1 mouse cellular context compared by ENCODE assay signal in the genomic region with DNA sequence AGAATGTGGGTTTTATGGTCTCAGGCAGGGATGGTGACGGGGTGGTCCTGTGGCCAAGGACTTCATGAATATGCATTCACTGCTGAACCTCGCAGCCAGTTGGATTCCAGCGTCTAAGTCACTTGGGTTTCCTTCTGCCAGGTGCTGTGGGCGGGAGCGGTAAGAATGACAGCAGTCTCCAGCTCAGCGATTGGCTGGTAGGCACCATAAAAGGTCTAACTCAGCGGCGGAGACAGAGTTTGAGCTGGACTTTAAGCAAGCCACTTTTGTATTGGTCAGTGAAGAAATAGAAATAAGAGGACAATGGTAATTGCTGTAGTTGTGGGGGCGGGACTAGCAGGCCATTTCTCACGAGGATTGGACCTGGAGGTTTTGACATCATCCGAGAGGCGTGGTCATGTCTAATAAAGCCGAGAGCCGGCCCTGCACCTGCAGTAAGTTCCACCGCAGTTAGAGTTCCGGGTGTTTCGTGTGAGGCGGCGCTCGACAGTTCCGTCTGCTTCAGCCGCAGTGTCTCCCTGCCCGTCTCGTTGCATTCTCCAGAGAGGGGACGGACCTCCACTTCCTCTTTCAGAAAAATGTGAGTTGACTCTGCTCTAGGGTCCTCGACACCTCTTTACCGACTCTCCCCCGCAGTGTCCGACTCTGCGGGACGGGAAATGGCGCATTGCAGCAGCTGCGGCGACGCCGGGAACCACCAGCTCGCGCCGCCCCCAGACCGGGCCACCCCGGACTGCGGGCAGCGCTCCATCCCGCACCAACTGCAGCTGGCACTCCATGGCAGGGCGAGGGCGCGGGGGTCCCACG.
A peak's percentile ranks its signal among the peaks of the same experiment; 100 is the strongest.
TF ChIP-seq lines count a peak whose summit lies in the region.

Vamp1 (plus strand) TSS at position 404 of the 807 bp plus-strand sequence.

TF ChIP-seq in myocyte, 11 proteins besides CTCF, POLR2A, EP300 and RAD21 (continued from another document):
- TF ChIP-seq TCF12 (IDR thresholded peaks at IDR 0.05; ENCODE audit: insufficient read depth, poor library complexity, severe bottlenecking) = no peak
- peak in 2 of 3 experiments; percentile 47 to 64 for TF ChIP-seq MYOG (IDR thresholded peaks at IDR 0.05; ENCODE audit: control insufficient read depth in 1 of 3, insufficient read depth in 1 of 3, insufficient read length in 2 of 3, low read depth in 2 of 3)
- peak; percentile 26 for TF ChIP-seq REST (IDR thresholded peaks at IDR 0.05; ENCODE audit: insufficient read depth, insufficient read length)
- no peak for TF ChIP-seq E2F4 (IDR thresholded peaks at IDR 0.05; ENCODE audit: insufficient read depth)
TF ChIP-seq in myocyte: peak in this region for 5.
